Mouse (Mus musculus): Measurements from ENCODE around the gene Lin7c.

- TF ChIP-seq CTCF (IDR thresholded peaks at IDR 0.05; ENCODE audit: extremely low read depth, insufficient read length, insufficient replicate concordance, low read depth, low read length) (no peak), POLR2A (IDR thresholded peaks at IDR 0.05; ENCODE audit: low read depth, low read length) (peak; percentile 99)
Measured at GRCm38 (mm10) chr2:109917496-109918413, 27.1 kb downstream of the Lin7c start, which contains the start of gene Lgr4.

Data from small intestine, adult 2 months (tissue).